Mouse (Mus musculus) layer of hippocampus, adult 9-10 months (tissue): Measurements from ENCODE around the gene Ssb.

ENCODE experiments used
- DNase-seq: peaks from one replicate; pipeline ENCODE4 v3.0.0; 2022; ENCODE audit warnings: low spot score

Ssb gene

DNA sequence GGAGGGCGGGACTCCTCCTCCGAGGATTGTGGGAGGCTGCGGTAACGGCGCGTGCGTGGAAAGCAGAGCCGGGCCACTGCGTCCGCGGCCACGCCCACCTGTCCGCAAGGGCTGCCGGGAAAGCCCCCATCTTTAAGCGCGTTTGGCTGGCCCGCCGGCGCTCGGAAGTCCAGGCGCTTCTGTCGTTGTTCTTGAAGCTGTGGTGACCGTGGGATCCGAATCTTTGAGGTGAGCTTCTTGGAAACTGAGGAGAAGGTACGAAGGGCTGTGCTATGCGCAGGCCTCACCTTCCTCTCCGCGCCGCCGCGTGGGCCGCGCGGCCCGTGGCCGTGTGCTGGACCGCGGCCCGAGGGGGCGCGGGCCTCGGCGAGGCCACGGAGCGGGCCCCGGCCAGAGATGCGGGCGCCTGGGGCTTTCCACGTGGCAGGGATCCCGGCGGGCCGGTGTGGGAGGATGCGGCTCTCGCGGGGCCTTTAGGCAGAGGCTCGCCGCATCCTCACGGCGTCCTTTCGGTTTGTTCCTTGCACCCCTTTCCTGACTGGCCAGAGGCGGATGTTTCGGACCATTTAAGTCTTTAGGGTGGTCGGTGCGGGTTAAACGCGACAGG is at the start of gene Ssb:
Gene Ssb, plus strand, starts transcription at position 78 of the 607 bp plus-strand sequence.
- DNase-seq: peak; percentile 75

DNA sequence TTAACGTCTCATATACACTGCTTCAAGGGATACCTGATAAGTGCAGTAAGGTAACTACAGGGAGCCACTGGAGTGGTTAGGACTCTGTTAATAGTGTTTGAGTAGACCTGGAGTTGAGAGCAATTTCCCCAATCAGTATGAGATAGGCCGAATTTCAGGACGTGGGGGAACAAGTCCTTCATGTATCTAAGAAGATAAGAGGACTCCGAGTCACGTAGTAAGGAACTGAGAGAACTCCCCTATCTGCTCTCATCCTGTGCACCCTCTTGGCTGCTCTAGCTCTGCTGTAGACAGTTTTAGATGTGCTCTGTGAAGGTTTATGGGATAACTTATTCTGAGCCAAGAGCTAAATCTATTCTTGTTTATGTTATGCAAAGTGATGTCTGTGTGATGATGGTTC is 44.8 kb upstream of the Ssb start:
- no peak for DNase-seq

DNA sequence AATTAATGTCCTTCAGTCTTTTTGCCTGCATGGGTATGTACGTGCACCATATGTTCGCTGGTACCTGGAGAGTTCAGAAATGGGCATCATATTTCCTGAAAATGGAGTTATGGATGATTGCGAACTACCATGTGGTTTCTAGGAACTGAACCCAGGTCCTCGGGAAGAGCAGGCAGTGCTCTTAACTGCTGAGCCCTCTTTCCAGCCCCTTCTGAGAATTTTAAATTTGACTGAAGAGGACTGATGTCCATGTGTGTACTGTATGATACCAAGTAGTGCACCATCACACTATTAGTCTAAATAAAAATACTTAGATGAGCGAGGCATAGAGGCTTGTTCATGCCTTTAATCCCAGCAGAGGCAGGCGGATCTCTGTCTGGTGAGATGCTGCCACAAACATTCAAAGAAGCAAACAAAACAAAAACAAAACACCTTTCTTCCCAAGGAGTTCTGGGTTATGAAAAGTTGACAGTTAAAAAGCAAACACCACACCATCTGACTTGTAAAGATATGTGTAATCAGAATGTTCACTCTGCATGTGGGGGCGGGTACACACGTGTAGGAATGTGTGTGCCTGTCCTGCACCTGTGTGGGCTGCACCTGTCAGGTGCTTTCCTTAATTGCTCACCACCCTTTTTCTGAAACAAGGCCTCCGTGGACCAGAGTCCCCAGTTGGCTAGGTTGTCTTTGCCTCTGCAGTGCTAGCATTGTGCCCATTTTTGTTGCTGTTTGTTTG is 42.8 kb upstream of the Ssb start:
- no peak for DNase-seq

DNA sequence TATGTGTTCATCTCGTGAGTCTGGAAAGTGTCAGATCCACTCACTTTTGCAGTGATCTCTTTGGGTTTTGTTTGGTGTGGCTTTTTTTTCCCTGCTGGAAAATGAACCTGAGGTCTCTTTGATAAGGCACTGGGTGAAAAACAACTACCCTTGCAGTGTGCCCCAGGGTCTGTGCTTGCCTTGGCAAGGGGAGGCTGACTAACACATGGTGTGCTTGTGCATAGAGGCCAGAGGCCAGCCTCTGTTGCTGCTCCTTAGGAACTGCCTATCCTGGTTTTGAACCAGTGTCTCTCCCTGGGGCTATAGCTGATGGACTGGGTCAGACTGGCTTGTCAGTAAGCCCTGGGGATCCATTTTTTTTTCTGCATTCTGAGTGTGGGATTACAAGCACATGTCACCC is 41.2 kb upstream of the Ssb start:
- no peak for DNase-seq

DNA sequence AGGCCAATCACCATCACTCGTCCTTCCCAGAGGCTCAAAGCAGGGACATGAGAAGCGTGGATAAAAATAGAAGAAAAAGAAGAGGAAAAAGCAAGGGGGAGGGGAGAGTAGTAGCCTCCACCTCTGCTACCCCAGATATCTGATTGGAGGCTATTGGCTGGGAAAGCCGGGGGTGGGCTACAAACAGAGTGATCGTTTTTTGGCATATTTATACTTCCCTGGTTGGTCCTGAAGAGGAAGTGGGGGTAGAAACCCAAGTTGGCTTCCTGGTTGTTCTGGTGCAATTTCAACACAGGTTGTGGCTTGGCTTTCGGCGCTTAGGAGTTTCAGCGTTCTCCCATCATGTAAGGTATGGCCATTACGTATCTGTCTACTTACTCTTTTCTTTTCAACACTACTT is 39.7 kb upstream of the Ssb start, which contains the start of gene Klhl23:
Gene Klhl23, plus strand, starts transcription at position 234 of the 400 bp plus-strand sequence.
- DNase-seq: no peak

DNA sequence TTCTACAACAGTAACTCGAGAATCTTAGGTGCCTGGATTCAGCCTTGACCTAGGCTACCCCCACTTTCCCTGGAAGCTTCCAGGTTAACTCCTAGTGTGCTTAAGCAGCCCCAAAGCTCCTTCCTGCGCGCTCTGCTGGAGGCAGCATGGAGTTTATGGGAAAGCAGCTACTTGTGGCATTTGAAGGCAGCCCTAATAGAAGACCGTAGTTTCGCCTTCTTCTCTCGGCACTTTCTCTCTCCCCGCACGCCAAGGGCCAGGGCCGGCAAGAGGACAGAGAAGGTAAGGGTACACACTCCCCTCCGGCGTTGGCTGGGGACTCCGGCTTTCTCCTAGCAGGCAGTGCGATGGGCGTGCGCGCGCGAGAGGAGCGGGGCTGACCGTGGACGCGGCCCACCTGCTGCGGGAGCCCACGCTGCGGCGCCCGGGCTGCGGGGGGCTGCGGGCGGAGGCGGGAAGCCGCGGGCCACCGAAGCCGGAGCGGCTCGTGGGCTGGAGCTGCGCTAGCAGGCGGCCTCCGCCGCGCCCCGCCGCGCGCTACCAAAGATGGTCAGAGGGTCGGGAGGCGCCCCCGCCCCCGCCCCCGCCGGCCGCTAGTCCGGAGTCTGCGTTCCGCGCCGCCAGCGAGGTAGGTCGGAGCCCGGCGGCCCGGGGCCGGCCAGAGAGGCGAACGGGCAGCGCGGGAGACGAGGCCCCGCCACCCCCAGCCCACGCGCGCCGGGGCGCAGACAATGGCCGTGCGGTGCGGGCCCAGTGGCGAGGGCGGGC is 38.8 kb upstream of the Ssb start:
- DNase-seq: no peak

DNA sequence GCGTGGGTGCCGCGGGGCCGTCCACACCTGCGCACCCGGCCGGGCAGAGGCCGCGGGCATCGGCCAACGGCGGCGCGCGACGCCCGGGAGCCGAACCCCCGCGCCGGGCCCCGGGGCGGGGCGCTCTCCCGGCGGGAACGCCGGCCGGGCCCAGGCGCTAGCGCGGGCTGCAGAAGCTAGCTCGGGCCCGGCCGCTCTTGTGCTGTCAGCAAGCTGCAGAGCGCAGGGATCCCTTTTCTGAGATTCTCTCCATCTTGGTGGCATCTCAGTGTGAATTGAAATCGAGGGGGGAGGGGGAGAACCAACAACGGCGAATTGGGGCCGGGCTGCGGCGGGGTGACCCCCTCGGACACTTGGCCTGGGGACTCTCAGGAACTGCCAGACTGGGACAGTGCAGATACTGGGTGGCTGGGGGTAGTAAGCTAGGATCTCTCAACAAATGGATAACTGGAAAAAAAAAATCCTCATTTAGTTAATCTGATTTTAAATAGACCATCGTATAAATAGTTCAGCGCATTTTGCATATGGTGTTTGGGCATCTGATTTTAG is 38.2 kb upstream of the Ssb start:
- DNase-seq: no peak

DNA sequence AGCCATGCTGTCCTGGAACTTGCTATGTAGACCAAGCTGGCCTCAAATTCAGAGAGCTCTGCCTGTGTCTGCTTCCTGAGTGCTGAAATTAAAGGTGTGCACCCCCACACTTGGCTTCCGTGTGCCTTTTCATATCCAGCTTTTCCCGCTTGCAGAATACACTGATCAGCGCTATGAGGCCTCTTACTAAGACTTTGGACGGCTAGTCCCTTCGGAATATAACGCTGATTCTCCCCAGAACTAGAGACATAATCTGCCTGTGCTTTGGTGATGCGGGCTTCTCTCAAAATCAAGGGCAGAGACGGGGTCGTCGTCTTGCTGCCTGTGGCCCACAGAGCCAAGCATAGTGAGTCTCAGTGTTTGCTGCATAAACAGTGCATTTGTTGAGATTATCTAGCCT is 35.5 kb upstream of the Ssb start:
- DNase-seq: no peak

DNA sequence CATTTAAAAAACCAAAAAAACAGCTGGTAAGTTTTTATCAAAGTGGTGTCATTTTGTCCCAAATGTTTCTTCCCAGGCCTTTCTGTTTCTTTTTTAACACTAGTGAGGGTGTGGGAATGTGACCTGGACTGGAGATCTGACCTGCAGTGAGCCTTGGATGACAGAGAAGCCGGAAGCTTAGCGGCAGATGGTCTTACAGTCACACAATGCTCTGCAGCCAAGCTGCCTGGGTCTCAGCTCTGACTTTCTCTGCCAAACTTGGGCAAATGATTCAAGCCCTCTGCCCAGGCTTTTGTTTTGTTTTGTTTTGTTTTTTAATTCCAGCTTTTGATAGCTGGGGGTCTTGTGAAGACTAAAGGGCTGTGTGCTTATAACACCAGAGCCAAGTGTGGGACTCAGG is 35.0 kb upstream of the Ssb start:
- no peak for DNase-seq

DNA sequence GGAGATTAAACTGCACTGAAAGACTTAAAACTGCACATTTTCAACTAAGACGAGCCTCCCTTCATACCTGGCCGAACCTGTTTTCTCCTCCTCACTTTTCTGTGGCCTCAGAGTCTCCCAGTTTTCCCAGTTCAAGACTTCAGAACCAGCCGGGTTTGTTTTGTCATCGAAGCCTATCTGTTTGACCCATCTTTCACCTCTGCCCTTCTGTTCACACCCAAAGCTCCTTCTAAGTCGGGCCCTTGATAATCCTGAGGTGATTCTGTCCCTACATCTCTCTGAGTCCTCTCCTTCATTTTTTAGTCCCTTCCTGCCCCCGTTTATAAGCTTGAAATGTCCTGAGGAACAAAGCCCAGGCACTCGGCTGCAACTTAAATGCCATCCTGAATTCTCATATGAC is 33.3 kb upstream of the Ssb start:
- no peak for DNase-seq

DNA sequence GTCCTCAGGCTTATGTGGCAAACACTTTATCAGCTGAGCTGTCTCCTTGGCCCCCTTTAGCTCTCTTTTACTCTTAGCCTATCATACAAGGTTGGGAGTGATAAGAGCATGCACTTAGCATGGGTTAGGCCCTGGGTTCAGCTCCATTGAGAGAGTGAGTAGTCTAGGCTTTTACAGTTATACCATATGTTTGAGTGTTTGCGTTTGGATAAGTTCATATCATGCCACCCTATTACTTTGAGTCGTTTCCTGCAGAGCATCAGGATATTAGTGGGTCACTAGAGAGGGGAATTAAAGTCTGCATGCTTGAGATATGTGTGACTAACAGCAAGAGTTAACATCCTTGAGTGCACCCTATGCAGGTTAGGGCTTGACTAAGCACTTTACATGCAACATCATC is 31.7 kb upstream of the Ssb start:
- no peak for DNase-seq

DNA sequence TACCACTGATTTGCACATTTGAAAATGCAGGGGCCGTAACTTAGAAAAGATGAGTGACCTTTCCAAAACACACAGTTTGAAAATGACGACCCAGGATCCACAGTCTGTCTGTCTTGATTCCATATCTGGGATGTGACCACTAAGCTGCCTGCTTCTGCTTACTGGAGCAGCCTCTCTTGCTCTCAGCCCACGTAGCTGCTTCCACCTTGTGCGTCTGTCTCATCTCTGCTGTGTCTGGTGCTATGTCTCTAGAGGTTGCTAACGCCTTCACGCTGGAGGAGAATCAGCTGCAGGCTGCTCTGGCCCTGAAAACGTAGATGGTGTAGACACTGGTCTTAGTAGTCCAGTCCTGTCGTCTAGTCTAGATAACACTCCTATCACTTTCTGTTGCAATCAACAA is 31.2 kb upstream of the Ssb start:
- no peak for DNase-seq

DNA sequence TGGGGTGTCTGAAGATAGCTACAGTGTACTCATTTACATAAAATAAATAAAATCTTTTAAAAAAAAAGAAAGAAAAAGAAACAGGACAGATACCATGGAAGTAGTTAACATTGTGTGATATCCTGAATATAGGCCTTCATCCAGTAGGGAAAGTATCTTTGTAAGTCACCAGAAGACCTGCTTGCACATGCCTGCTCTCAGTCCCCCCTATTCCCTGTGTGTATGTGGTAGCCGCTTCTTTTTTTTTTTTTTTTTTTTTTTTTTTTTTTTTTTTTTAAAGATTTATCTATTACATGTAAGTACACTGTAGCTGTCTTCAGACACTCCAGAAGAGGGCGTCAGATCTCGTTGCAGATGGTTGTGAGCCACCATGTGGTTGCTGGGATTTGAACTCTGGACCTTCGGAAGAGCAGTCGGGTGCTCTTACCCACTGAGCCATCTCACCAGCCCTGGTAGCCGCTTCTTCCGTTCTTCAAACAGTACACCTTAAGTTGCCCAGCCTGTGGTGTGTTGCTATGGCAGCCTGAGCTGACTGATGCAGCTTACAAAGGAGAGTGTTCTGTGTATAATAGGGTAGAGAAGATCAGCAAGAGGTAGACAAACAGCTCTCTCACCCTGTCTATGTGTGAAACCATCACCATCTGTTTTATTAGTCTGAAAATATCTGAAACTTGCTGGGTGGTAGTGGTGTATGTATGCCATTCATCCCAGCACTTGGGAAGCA is 24.0 kb upstream of the Ssb start:
- DNase-seq: no peak

DNA sequence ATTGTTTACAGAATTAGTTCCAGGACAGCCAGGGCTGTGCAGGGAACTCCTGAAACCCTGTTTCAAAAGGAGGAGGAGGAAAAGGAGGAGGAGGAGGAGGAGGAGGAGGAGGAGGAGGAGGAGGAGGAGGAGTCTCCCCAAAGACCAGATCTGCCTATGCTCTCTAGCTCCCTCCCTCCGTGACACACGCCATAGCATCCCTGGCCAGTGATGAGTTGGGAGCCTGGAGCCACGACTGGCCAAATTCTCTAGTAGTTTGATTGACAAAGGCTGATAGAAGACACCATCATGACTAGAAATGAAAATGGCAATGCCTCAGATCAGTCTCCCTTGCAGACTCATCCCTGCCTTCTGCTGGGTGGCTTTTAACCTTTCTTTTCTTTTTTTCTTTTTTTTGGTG is 23.4 kb upstream of the Ssb start:
- DNase-seq: no peak

DNA sequence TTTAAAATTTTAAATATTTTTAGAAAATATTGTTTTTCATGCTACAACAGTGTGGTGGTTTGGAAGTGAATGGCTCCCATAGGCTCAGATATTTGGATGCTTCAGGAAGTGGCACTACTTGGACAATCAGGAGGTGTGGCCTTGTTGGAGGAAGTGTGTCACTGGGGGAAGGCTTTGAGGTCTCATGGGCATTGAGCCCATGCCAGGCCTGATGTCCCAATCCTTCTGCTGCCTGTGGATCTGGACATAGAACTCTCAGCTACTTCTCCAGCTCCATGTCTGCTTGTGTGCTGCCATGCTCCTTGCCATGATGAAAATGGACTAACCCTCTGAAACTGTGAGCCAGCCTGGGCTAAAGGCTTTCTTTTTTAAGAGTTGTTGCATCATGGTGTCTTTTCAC is 22.7 kb upstream of the Ssb start:
- no peak for DNase-seq

DNA sequence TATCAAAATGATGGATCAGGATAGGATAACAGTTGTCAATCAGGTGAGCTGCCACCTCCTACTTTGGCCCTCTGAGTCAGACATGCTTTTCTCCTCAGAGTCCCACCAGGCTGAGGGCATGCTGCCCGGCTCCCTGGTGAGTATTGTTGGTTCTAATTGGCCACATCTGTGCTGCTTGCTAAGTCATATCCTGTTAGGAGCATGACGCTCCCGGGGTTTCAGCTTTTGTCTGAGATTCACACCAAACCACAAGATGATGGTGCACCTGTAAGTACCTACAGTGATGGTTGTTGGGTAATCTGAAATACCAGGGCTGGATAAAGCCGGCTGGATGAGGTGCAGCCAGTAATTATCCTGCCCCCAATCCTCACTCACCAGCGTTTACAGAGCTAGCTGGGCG is 21.1 kb upstream of the Ssb start:
- no peak for DNase-seq

DNA sequence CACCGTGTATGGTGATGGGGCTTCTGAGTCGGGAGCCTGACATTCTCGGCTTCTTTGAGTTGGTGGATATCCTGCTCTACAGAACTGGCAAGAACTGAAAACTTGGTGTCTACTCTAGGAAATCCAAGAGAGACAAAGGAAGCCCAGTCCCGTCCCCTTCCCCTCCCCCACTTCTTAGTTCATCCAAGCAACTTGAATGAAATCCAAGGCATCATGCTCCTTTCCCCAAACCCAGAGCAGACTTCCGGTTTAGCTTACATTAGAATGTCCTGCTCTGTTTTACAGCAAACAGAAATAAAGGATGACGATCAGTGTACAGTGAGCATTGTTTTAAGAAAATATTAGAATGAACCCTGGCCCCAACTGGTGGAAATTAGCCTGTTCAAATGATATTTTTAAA is 12.1 kb upstream of the Ssb start:
- no peak for DNase-seq

DNA sequence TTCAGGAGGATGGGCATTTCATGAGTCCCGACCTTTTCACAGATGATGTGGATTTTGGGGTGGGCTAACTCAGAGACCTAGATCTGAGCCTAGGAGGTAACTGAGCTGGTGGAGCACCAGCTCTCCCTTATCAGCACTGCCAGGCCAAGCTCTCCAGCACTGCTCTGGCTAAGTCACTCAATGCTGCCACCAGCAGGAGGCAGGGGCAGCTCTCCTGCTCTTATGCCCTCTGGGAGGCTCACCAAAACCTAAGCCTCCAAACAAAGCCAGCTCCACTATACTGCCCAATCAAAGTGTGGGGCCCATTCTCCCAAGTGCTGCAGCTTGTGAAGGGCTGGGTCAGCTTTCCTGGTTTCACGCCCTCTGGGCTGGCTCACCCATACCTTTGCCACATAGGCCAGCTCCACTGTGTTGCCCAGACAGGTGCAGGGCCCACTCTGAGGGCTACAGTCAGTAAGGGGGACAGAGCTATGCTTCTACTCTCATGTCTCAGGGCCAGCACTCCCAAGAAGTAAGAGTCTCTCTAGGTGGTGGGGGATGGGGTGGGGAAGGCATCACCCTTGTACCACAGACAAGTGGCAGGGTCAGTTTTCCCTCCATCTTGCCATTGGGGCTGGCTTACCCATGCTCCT is 9.8 kb upstream of the Ssb start:
- DNase-seq: no peak

DNA sequence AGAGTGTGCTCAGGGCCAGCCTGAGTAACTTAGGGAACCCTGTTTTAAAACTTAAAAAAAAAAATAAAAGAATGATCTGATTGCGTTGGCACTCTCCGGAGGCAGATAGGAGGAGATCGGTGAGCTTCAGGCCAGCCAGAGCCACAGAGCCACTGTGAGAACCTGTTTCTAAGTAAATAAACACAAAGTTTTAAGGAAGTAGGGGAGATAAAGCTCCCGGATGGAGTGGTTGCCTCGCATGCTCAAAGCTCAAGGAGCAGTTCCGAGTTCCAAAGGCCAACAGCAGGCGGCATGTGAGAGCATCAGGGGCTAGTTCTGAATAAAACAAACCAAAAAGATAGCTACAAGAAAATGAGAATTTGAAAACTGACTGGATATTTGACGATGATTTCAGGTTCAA is 5.0 kb upstream of the Ssb start:
- DNase-seq: no peak

DNA sequence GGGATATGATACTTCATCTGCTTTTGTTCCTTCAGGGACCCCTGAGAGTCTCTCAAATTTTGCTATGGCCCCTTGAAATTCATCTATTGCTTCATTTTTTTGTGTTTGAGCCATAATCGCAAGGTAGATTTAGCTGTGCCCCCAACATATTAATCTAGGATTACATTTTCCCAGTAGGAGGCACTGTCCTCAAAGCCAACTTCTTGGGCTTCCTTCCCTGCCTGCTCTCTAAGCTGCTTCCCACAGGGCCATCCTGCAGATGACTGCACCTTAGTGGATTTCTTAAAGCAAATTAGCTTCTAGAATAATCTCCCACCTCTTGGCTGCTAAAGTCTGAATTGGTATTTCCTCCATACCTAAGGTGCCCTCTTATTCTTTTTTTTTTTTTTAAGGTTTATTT is 3.5 kb upstream of the Ssb start:
- no peak for DNase-seq

DNA sequence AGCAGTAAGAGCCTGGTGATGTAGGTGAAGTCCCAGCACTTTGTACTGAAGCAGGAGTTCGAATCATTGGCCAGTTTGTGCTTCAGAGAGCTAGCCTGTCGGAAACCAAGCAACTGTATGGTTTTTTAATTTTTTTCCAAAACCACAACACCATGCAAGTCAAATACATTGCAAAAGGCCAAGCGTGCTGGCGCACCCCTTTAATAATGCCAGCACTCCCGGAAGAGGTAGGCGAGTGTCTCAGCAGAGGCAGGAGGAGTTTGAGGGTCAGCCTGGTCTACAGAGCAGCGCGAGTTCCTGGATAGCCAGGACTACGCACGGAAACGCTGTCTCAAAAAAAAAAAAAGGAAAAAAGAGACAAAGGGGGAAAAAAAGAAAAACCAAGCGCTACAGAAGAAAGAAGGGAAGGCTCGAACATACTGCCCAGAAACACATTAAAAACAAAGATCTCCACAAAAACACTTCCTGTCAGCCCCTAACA is 350 bp upstream of the Ssb start:
- no peak for DNase-seq
